ENCODE assay signal across 24 mouse cellular contexts in genomic region chr2:20662696-20663095, GRCm38 (mm10).
"Had no signal": no experiment of that assay in that cellular context is flagged by ENCODE, and none has a peak within 500 bp of the region (broad histone marks: within the 10 kb centered on the region; RNA-seq: fewer than 3 reads in every experiment).

No protein-coding gene starts in this region.

- DNase-seq: gastrocnemius, postnatal 14 days; gastrocnemius, postnatal 36 days; heart, postnatal 10 days; heart, postnatal 4 days; kidney, adult 11 months; kidney, adult 2 months; kidney, adult 9 months; kidney, postnatal 14 days; kidney, postnatal 36 days; layer of hippocampus, adult 9-11 months; layer of hippocampus, postnatal 36 days; left cerebral cortex, postnatal 4 days had no signal

- H3K4me1 ChIP-seq: hindbrain, embryonic 13.5 days; hindbrain, embryonic 15.5 days; liver, embryonic 12.5 days had no signal

- H3K4me3 ChIP-seq: heart, embryonic 10.5 days; heart, embryonic 12.5 days; hindbrain, embryonic 10.5 days; hindbrain, embryonic 13.5 days; hindbrain, embryonic 15.5 days; kidney, embryonic 15.5 days; limb, embryonic 13.5 days; limb, embryonic 15.5 days; liver, embryonic 12.5 days had no signal

- H3K9ac ChIP-seq: heart, embryonic 12.5 days; hindbrain, embryonic 13.5 days; hindbrain, embryonic 15.5 days; kidney, embryonic 15.5 days; limb, embryonic 13.5 days; limb, embryonic 15.5 days; liver, embryonic 12.5 days; liver, embryonic 14.5 days had no signal

- H3K27ac ChIP-seq: heart, embryonic 10.5 days; hindbrain, embryonic 10.5 days; hindbrain, embryonic 13.5 days; hindbrain, embryonic 15.5 days; hindbrain, postnatal 0 days; kidney, embryonic 15.5 days; kidney, postnatal 0 days; limb, embryonic 13.5 days; limb, embryonic 15.5 days; liver, embryonic 12.5 days; liver, embryonic 14.5 days had no signal

- H3K9me3 ChIP-seq: heart, embryonic 10.5 days; heart, embryonic 12.5 days; hindbrain, embryonic 10.5 days; hindbrain, embryonic 13.5 days; hindbrain, embryonic 15.5 days; kidney, embryonic 15.5 days; limb, embryonic 13.5 days; limb, embryonic 15.5 days; liver, embryonic 12.5 days had no signal

- H3K27me3 ChIP-seq: heart, embryonic 12.5 days; hindbrain, embryonic 13.5 days; hindbrain, embryonic 15.5 days; kidney, embryonic 15.5 days; limb, embryonic 13.5 days; limb, embryonic 15.5 days; liver, embryonic 12.5 days had no signal

- H3K36me3 ChIP-seq: heart, embryonic 10.5 days; hindbrain, embryonic 10.5 days; hindbrain, embryonic 13.5 days; hindbrain, embryonic 15.5 days; limb, embryonic 13.5 days; limb, embryonic 15.5 days; liver, embryonic 12.5 days had no signal
